Mouse (Mus musculus) lung, postnatal 36 days (tissue): ENCODE results near the gene Gm20695.
"Not testable (repeated sequence)": the region's sequence is repeated elsewhere in the genome, so short reads cannot be mapped to it uniquely, and the experiment has no call there.

Experiments used
- DNase-seq: peaks from one replicate; pipeline ENCODE4 v3.0.0; 2022; ENCODE audit warnings: mixed read lengths

The Gm20695 gene

GRCm38 (mm10) chr16:3884201-3885064 is at the start of gene Gm20695, which contains the start of gene Zfp597:
Gene Gm20695 (plus strand): TSS chr16:3884648.
Gene Zfp597 (minus strand): TSS chr16:3884561.
- DNase-seq: peak; percentile 95

DNA sequence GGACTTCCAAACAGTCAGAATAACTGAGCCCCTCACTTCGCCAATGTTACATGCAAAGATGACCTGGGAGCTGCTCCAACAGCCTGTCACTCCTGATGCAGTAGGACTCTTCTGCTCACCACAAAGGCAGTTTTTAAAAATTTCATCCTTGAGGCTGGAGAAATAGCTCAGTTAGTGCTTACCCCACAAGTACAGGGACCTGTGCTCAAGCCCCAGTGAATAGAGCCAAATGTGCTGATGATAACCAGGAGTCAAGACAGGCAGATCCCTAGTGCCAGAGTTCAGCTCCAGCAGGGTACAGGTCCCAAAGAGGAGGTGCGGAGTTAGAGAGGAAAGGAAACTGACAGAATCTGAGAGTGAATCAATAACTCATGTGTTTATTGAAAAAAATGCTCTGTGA is 49.0 kb upstream of the Gm20695 start:
- no peak for DNase-seq

DNA sequence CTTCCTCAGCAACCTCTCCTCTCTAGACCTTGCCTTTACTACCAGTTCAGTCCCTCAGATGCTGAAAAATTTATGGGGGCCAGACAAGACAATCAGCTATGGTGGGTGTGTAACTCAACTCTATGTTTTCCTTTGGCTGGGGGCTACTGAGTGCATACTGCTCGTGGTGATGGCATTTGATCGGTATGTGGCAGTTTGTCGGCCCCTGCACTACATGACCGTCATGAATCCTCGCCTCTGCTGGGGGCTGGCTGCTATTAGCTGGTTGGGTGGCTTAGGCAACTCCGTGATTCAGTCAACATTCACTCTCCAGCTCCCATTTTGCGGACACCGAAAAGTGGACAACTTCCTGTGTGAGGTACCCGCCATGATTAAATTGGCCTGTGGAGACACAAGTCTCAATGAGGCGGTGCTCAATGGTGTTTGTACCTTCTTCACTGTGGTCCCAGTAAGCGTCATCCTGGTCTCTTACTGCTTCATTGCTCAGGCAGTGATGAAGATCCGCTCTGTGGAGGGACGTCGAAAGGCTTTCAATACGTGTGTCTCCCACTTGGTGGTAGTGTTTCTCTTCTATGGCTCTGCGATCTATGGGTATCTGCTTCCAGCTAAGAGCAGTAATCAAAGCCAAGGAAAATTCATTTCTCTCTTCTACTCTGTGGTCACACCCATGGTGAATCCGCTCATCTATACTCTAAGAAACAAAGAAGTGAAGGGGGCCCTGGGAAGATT is 45.1 kb upstream of the Gm20695 start:
- peak; percentile 34 for DNase-seq

- no peak for DNase-seq
Measured at GRCm38 (mm10) chr16:3842989-3843388, 41.5 kb upstream of the Gm20695 start.

GRCm38 (mm10) chr16:3843796-3844195 is 40.7 kb upstream of the Gm20695 start:
- DNase-seq: no peak

GRCm38 (mm10) chr16:3846711-3847518 is 37.5 kb upstream of the Gm20695 start, which contains the start of gene Zfp174:
Gene Zfp174 (plus strand): TSS chr16:3847268.
- DNase-seq: peak; percentile 99

DNA sequence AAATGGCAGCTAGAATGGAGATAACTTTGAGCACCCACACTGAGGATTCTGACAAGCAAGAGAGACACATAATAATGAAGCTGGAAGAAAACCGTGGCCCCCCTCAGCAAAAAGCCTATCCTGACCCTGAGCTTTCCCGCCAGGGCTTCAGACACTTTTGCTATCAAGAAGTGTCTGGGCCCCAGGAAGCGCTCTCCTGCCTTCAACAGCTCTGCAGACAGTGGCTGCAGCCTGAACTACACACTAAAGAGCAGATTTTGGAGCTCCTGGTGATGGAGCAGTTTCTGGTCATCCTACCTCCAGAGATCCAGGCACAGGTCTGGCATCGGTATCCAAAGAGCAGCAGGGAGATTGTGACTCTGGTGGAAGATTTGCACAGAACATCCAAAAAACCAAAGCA is 36.6 kb upstream of the Gm20695 start:
- no peak for DNase-seq

DNA sequence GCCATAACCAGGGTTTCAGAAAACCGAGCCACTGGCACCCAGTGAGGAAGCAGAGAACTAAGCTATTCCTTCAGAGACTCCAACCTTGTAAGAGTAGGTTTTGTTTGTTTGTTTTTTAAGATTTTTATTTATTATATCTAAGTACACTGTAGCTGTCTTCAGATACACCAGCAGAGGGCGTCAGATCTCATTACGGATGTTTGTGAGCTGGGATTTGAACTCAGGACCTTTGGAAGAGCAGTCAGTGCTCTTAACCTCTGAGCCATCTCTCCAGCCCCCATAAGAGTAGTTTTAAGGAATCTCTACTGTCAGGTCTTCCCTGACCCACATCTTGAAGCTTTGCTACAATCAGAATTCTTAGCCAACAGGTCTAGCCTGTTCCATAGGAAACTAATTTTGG is 36.0 kb upstream of the Gm20695 start:
- DNase-seq: no peak

DNA sequence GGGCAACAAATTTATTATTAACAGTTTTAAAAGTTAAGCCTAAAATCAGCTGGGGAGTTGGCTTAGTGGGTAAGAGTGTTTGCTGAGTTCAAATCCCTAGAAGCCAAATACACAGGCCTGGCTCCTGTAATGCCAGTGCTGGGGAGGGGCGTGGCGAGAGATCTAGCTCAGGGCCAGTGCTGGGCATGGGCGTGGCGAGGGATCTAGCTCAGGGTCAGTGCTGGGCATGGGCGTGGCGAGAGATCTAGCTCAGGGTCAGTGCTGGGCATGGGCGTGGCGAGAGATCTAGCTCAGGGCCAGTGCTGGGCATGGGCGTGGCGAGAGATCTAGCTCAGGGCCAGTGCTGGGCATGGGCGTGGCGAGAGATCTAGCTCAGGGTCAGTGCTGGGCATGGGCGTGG is 33.1 kb upstream of the Gm20695 start:
- DNase-seq: not testable (repeated sequence)

DNA sequence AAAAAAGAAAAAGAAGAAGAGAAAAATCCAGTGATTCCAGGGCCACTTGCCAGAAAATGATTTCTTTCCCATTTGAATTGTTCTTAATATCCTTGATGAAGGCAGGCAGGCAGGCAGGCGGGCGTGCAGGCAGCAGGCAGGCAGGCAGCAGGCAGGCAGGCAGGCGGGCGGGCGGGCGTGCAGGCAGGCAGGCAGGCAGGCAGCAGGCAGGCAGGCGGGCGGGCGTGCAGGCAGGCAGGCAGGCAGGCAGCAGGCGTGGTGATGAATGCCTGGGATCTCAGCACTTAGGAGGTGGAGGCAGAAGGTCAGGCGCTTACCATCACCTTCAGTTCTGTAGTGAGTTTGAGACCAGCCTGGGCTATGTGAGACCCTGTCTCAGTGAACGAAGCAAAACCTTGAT is 31.9 kb upstream of the Gm20695 start:
- no peak for DNase-seq

GRCm38 (mm10) chr16:3854437-3855182 is 29.8 kb upstream of the Gm20695 start:
- DNase-seq: no peak

GRCm38 (mm10) chr16:3855776-3856175 is 28.7 kb upstream of the Gm20695 start:
- no peak for DNase-seq

GRCm38 (mm10) chr16:3859254-3859653 is 25.2 kb upstream of the Gm20695 start:
- no peak for DNase-seq

- no peak for DNase-seq
Measured at GRCm38 (mm10) chr16:3871815-3872214, 12.6 kb upstream of the Gm20695 start.

DNA sequence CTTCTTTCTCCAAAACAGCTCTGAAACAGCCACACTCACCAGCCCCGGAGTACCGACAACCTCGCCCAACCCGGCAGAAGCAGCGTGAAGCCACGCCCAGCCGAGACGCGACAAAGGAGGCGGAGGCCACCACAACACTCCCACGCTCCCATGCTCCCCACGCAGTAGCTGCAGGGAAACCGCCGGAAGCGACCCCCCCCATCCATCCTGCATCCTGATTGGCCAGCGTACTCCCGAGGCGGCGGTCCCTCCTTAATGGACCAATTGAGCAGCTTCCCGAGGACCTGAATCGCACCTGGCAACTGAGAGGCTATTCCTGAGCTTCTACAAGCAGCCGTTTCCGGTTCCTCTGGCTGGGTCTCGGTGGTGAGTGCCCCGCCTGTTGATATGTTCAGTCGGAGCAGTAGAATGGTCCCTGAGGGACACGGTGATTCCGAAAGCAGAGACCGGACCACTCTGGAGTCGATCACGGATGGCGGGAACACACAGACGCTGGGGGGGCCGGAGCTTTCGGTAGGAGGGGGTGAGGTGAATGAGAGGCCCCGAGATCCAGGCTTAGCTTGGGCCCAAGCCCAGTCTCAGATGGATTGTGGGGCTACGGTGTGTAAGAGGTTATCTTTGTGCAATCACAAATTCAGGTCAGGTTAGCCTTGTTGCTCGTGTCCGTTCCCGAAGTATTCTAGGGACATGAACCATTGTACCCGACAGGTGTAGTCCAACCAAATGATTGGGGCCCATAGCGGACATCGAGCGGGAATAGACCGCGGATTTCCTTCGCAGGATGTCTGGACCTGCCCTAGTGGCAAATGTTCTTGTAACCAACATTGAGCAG is 12.0 kb upstream of the Gm20695 start, which contains the start of gene Naa60:
Gene Naa60, plus strand, starts transcription at position 160 of the 832 bp plus-strand sequence.
- peak; percentile 95 for DNase-seq

DNA sequence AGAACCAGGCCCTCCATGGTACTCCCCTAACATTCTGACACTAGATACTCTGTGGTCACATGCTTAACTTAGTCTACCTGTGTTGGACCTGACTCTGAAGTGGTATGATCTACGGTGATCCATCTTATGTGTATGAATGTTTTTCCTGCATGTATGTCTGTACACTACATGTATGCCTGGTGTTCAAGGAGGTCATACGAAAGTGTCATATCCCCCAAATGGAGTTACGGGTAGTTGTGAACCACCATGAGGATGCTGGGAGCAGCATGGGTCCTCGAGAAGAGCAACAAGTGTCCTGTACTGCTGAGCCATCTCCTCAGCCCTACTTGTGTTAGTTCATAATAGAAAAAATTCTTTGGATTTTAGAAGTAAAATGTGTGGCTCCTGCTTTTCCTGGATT is 8.1 kb upstream of the Gm20695 start:
- DNase-seq: no peak

GRCm38 (mm10) chr16:3885065-3885670 is 720 bp downstream of the Gm20695 start:
- peak; percentile 23 for DNase-seq

DNA sequence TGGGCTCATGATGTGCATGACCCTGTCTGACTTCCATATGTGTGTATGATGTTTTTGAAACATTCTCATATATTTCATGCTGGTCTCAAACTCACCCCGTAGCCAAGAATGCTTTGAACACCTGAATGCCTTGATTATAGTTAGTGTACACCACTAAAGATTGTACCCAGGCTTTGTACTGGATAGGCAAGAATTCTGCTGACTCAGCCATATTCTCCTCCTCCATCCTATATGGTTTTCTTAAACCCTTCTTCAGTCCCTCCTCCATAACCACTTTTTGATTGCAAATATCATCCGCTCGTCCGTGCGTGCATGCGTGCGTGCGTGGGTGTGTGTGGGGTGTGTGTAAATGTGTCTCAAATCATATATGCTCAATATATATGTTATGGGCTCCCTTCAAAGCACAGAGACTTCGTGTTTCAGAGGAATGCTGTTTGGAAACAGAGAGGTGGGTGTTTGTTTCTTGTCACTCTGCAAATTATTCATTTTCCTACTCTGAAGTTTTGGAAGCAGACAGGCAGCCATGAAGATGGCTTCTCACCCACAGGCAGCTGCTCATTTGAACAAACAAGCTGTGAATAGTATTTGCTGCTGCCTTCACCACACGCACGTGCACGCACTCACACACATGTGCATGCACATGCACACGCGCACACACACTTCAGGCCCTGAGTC is 7.3 kb downstream of the Gm20695 start:
- DNase-seq: no peak

DNA sequence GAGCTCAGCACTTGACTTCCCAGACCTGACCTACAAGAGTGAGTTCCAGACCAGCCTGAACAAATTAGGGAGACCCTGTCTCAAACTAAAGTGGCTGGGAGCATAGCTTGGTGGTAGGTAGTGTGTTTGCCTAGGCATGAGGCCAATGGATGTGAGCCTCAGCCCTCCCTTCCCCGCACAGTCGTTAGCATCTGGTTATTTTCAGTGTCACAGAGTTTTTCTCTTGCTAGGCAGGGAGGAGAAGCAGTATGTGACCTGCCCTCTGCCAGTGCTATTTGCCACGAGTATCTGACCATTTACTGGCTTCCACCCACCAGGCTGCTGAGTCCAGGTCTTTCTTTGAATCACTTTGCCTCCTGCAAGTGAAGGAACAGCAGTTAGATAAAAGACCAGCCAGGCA is 9.3 kb downstream of the Gm20695 start:
- DNase-seq: no peak

DNA sequence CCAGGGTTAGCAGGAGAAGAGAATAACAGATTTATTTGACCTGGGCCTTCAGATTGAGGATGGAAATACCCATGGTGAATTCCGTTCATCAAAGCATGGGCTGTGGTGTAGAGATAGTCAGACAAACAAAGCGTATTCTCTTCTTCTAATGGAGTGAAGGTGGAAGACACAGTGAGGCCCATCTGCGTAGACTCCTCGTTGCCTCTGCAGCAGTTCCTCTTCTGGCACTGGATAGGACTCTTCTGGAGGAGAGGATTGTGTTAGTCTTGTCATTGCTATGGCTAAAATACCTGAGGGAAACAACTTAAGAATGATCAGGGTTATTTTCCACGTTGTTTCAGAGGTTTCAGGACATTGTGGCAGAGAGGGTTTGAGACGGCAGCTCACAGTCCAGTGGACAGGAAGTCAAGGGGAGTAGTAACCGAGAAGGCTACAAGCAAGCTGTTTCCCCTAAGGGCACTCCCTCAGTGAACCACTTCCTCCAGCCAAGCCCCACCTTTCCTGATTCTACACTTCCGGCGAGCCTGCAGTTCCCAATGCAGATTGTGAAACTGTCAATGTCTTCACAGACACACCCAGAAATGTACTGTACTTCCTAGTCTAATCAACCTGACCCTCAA is 10.8 kb downstream of the Gm20695 start:
- peak; percentile 82 for DNase-seq
